Mouse (Mus musculus): ENCODE measurements at regions not wholly inside any gene's neighbourhood (a gene's known extent, or its start where the extent isn't known, plus 50 kb on each side); places are given as distances from the start of the nearest gene placed in this dataset.

GRCm38 (mm10) chr9:41379283-41379682 is 217.8 kb upstream of the Ubash3b start:
- DNase-seq (ENCODE audit: low spot score in 2 of 2): no peak

- no peak for DNase-seq (ENCODE audit: low spot score in 2 of 2)
These were observed 217.2 kb upstream of the Ubash3b start for GRCm38 (mm10) chr9:41378627-41379231.

- no peak for DNase-seq (ENCODE audit: low spot score in 2 of 2)
These were observed 216.5 kb upstream of the Ubash3b start for GRCm38 (mm10) chr9:41377701-41378626.

- DNase-seq (ENCODE audit: low spot score in 2 of 2): no peak
These were observed 215.6 kb upstream of the Ubash3b start for GRCm38 (mm10) chr9:41376948-41377700.

GRCm38 (mm10) chr9:41375984-41376651 is 214.6 kb upstream of the Ubash3b start:
- peak; percentile 73 to 76 for DNase-seq (ENCODE audit: low spot score in 2 of 2)

- no peak for DNase-seq (ENCODE audit: low spot score in 2 of 2)
These were observed 213.3 kb upstream of the Ubash3b start for GRCm38 (mm10) chr9:41374591-41375481.

GRCm38 (mm10) chr9:41366405-41366804 is 204.9 kb upstream of the Ubash3b start:
- no peak for DNase-seq (ENCODE audit: low spot score in 2 of 2)

- no peak for DNase-seq (ENCODE audit: low spot score in 2 of 2)
These were observed 203.8 kb upstream of the Ubash3b start for GRCm38 (mm10) chr9:41365251-41365650.

- DNase-seq (ENCODE audit: low spot score in 2 of 2): no peak
These were observed 203.1 kb upstream of the Ubash3b start for GRCm38 (mm10) chr9:41364442-41365250.

GRCm38 (mm10) chr9:41360356-41360755 is 198.9 kb upstream of the Ubash3b start:
- DNase-seq (ENCODE audit: low spot score in 2 of 2): no peak

GRCm38 (mm10) chr9:41359286-41359685 is 197.8 kb upstream of the Ubash3b start:
- no peak for DNase-seq (ENCODE audit: low spot score in 2 of 2)

GRCm38 (mm10) chr9:41345338-41345737 is 183.8 kb upstream of the Ubash3b start:
- no peak for DNase-seq (ENCODE audit: low spot score in 2 of 2)

- DNase-seq (ENCODE audit: low spot score in 2 of 2): no peak
These were observed 175.9 kb upstream of the Ubash3b start for GRCm38 (mm10) chr9:41337375-41337774.

- DNase-seq (ENCODE audit: low spot score in 2 of 2): no peak
These were observed 175.3 kb upstream of the Ubash3b start for GRCm38 (mm10) chr9:41336801-41337200.

GRCm38 (mm10) chr9:41334462-41335241 is 173.2 kb upstream of the Ubash3b start:
- no peak for DNase-seq (ENCODE audit: low spot score in 2 of 2)

- no peak for DNase-seq (ENCODE audit: low spot score in 2 of 2)
These were observed 172.0 kb upstream of the Ubash3b start for GRCm38 (mm10) chr9:41333526-41333925.

GRCm38 (mm10) chr9:41328959-41329358 is 167.5 kb upstream of the Ubash3b start:
- DNase-seq (ENCODE audit: low spot score in 2 of 2): no peak

- DNase-seq (ENCODE audit: low spot score in 2 of 2): no peak
These were observed 167.0 kb upstream of the Ubash3b start for GRCm38 (mm10) chr9:41328480-41328879.

GRCm38 (mm10) chr9:41328056-41328455 is 166.6 kb upstream of the Ubash3b start:
- no peak for DNase-seq (ENCODE audit: low spot score in 2 of 2)
